Mouse (Mus musculus) kidney, embryonic 16.5 days (tissue): ENCODE measurements around the gene Slc38a7. TPM values are rescaled to one million over a fixed set of nuclear protein-coding genes. Genes with fewer than 3 reads are reported as not detected.

Experiments used
- ATAC-seq: fragments of 200-750 bp; cut with Nextera tagmentation; 2 replicates; pipeline ENCODE4 v1.8.0; 2017; ENCODE audit warnings: moderate TSS enrichment; ENCODE audit not compliant: low FRiP score, low TSS enrichment
- H3K27ac ChIP-seq: fragments of 300-500 bp; sonication (generic); 2 replicates; pipeline ENCODE4 v1.5.1; 2014; ENCODE audit warnings: low read length
- H3K27me3 ChIP-seq: fragments of 300-500 bp; sonication (generic); 2 replicates; pipeline ENCODE4 v1.6.1; 2014; ENCODE audit warnings: low read length, control low read depth, mixed read lengths; ENCODE audit not compliant: insufficient read depth
- H3K36me3 ChIP-seq: fragments of 300-500 bp; sonication (generic); 2 replicates; pipeline ENCODE4 v1.6.1; 2014; ENCODE audit warnings: low read length, control low read depth, mixed read lengths; ENCODE audit not compliant: insufficient read depth
- H3K4me1 ChIP-seq: fragments of 300-500 bp; sonication (generic); 2 replicates; pipeline ENCODE4 v1.6.1; 2014; ENCODE audit warnings: low read length, control low read depth, mixed read lengths; ENCODE audit not compliant: insufficient read depth
- H3K4me2 ChIP-seq: fragments of 300-500 bp; sonication (generic); replicated peaks from 2 replicates; pipeline ENCODE4 v1.6.1; 2014; ENCODE audit warnings: low read depth, low read length
- H3K4me3 ChIP-seq: fragments of 300-500 bp; sonication (generic); 2 replicates; pipeline ENCODE4 v1.5.1; 2014; ENCODE audit warnings: mild to moderate bottlenecking, low read length
- H3K9ac ChIP-seq: fragments of 300-500 bp; sonication (generic); replicated peaks from 2 replicates; pipeline ENCODE4 v1.6.1; 2014; ENCODE audit warnings: low read length
- H3K9me3 ChIP-seq: fragments of 300-500 bp; sonication (generic); 2 replicates; pipeline ENCODE4 v1.6.1; 2016; ENCODE audit warnings: low read length, control low read depth
- WGBS: fragments of 180-500 bp; shearing (Covaris S2); extraction: QIAGEN DNeasy Blood & Tissue Kit; methylation state at CpG from one replicate; pipeline ENCODE4 v1.1.7; 2014; 5-methylcytosine and 5-hydroxymethylcytosine counted together
- polyA plus RNA-seq: library from polyadenylated mRNA; unstranded; fragments of >200 nt; fragmentation: Nextera tagmentation; extraction: Ambion mirVana; gene quantifications from 2 replicates; pipeline ENCODE4 v1.2.1, GENCODE M21; 2015

The Slc38a7 gene
- polyA plus RNA-seq, 1 experiment from 2014 or later: 19.7 TPM

- H3K9ac ChIP-seq: no peak overlapping the region
- peaks cover 10% of the 10 kb centered on the region for H3K4me1 ChIP-seq
- no peaks in the 10 kb centered on the region for H3K9me3 ChIP-seq
- H3K36me3 ChIP-seq: no peaks in the 10 kb centered on the region
- no peak for ATAC-seq
- 55% methylated on average over 3 of the region's 3 CpGs for WGBS
- H3K4me3 ChIP-seq: no peak overlapping the region
- no peaks in the 10 kb centered on the region for H3K27me3 ChIP-seq
- no peak overlapping the region for H3K4me2 ChIP-seq
- H3K27ac ChIP-seq: no peak overlapping the region
These were observed 43.2 kb downstream of the Slc38a7 start for GRCm38 (mm10) chr8:95810184-95810591.

DNA sequence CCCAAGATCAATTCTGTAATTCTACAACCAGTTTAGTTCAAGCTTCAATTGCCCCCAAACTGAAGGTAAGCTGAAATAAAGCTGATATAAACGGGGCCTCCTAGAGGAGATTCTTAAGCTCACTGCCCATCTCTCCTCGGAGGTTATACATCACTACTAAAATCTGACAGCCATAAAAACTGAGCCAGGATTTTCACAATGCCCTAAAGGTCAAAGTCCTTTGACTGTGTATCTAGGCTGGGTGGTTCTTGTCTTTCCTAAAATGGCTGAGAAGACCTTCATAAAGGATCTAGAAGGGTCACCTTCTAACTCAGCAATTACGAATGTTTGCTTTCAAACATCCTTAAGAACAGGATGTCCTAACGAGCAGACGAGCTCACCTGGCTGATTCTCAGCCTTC is 44.2 kb downstream of the Slc38a7 start:
- Histone ChIP-seq H3K9ac (no peak overlapping the region), H3K36me3 (no peaks in the 10 kb centered on the region; the same call in 1 of the 2 replicates), H3K9me3 (no peaks in the 10 kb centered on the region), H3K4me2 (no peak overlapping the region), H3K4me1 (peaks cover 17% of the 10 kb centered on the region), H3K27me3 (no peaks in the 10 kb centered on the region), H3K4me3 (no peak overlapping the region), H3K27ac (no peak overlapping the region)
- WGBS: 71% methylated on average over 5 of the region's 5 CpGs
- no peak for ATAC-seq

GRCm38 (mm10) chr8:95808631-95809030 is 44.7 kb downstream of the Slc38a7 start:
- Histone ChIP-seq H3K9me3 (no peaks in the 10 kb centered on the region), H3K27ac (no peak overlapping the region), H3K4me3 (no peak overlapping the region), H3K4me2 (no peak overlapping the region), H3K9ac (no peak overlapping the region), H3K36me3 (no peaks in the 10 kb centered on the region; the same call in 1 of the 2 replicates), H3K27me3 (no peaks in the 10 kb centered on the region), H3K4me1 (peaks cover 17% of the 10 kb centered on the region)
- 87% methylated on average over 4 of the region's 4 CpGs for WGBS
- ATAC-seq: no peak

DNA sequence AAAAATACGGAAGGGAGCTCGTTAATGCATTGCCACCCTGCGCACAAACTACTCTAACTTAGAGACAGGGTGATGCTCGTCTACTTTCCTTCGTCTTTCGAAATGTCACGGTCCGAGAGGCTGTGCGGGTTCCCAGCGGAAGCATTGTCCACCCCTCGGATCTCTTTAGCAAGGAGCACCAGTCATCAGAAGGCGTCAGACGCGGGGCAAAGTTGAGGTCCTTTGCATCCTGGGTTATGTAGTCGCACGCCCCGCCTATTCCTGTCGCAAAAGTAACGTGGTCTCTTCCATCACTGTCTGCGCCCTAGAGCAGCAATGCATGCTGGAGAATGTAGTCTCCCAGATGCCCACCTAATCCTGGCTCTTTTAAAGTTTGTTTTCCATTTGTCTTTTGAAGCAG is 45.5 kb downstream of the Slc38a7 start:
- Histone ChIP-seq H3K9me3 (no peaks in the 10 kb centered on the region), H3K4me2 (peak overlapping the region; percentile 70), H3K9ac (peak overlapping the region; percentile 73), H3K4me3 (peak overlapping the region; percentile 92), H3K4me1 (peaks cover 17% of the 10 kb centered on the region), H3K27me3 (no peaks in the 10 kb centered on the region), H3K27ac (peak overlapping the region; percentile 99), H3K36me3 (no peaks in the 10 kb centered on the region; the same call in 1 of the 2 replicates)
- ATAC-seq: peak; percentile 95
- WGBS: under 1% methylated on average over 20 of the region's 20 CpGs

GRCm38 (mm10) chr8:95807331-95807843 is 46.0 kb downstream of the Slc38a7 start, which contains the start of gene Cnot1:
TSS of gene Cnot1 (minus strand) at chr8:95807464.
- Histone ChIP-seq H3K27ac (peak within 1 kb of the TSS; percentile 99), H3K4me3 (peak within 1 kb of the TSS; percentile 92), H3K4me2 (peak within 1 kb of the TSS; percentile 76), H3K36me3 (no peaks in the 10 kb centered on the region; the same call in 1 of the 2 replicates), H3K27me3 (no peaks in the 10 kb centered on the region), H3K9ac (peak within 1 kb of the TSS; percentile 98), H3K9me3 (no peaks in the 10 kb centered on the region), H3K4me1 (peaks cover 17% of the 10 kb centered on the region)
- ATAC-seq: peak; percentile 97
- under 1% methylated on average over 41 of the region's 44 CpGs for WGBS

- Histone ChIP-seq H3K36me3 (peaks cover 3% of the 10 kb centered on the region; the same call in 1 of the 2 replicates), H3K4me1 (peaks cover 21% of the 10 kb centered on the region), H3K27ac (peak overlapping the region; percentile 93), H3K27me3 (no peaks in the 10 kb centered on the region), H3K9me3 (no peaks in the 10 kb centered on the region), H3K9ac (peak overlapping the region; percentile 98), H3K4me3 (peak overlapping the region; percentile 92), H3K4me2 (peak overlapping the region; percentile 76)
- ATAC-seq: peak; percentile 4
- WGBS: under 1% methylated on average over 58 of the region's 69 CpGs
These were observed 46.7 kb downstream of the Slc38a7 start for GRCm38 (mm10) chr8:95806461-95807191.

- Histone ChIP-seq H3K27ac (no peak overlapping the region), H3K9ac (peak overlapping the region; percentile 98), H3K27me3 (no peaks in the 10 kb centered on the region), H3K36me3 (peaks cover 8% of the 10 kb centered on the region; the same call in 1 of the 2 replicates), H3K4me1 (peaks cover 21% of the 10 kb centered on the region), H3K4me2 (peak overlapping the region; percentile 76), H3K9me3 (no peaks in the 10 kb centered on the region), H3K4me3 (peak overlapping the region; percentile 92)
- ATAC-seq: no peak
- WGBS: 49% methylated on average over 2 of the region's 2 CpGs
These were observed 47.9 kb downstream of the Slc38a7 start for GRCm38 (mm10) chr8:95805482-95805881.

GRCm38 (mm10) chr8:95802231-95802630 is 51.1 kb downstream of the Slc38a7 start:
- H3K36me3 ChIP-seq: peaks cover 8% of the 10 kb centered on the region; the same call in 1 of the 2 replicates
- ATAC-seq: no peak
- H3K4me1 ChIP-seq: peaks cover 21% of the 10 kb centered on the region
- whole genome bisulfite sequencing: 87% methylated on average over 8 of the region's 8 CpGs
- H3K4me3 ChIP-seq: no peak overlapping the region
- H3K27me3 ChIP-seq: no peaks in the 10 kb centered on the region
- H3K4me2 ChIP-seq: no peak overlapping the region
- no peaks in the 10 kb centered on the region for H3K9me3 ChIP-seq
- H3K9ac ChIP-seq: no peak overlapping the region
- H3K27ac ChIP-seq: no peak overlapping the region

- no peak overlapping the region for H3K9ac ChIP-seq
- ATAC-seq: no peak
- H3K4me2 ChIP-seq: no peak overlapping the region
- no peak overlapping the region for H3K4me3 ChIP-seq
- H3K9me3 ChIP-seq: no peaks in the 10 kb centered on the region
- 84% methylated on average over 1 of the region's 1 CpGs for WGBS
- peaks cover 8% of the 10 kb centered on the region; the same call in 1 of the 2 replicates for H3K36me3 ChIP-seq
- H3K27ac ChIP-seq: no peak overlapping the region
- peaks cover 21% of the 10 kb centered on the region for H3K4me1 ChIP-seq
- no peaks in the 10 kb centered on the region for H3K27me3 ChIP-seq
These were observed 51.8 kb downstream of the Slc38a7 start for GRCm38 (mm10) chr8:95801476-95802064.
